Mouse (Mus musculus) hindbrain, postnatal 0 days (tissue): ENCODE results near the gene Bco1. TPM values are rescaled to one million over a fixed set of nuclear protein-coding genes. Genes with fewer than 3 reads are reported as not detected.

Experiments used
- ATAC-seq: fragments of 200-750 bp; cut with Nextera tagmentation; 2 replicates; pipeline ENCODE4 v1.8.0; 2017; ENCODE audit warnings: mild to moderate bottlenecking, moderate TSS enrichment, moderate library complexity
- DNase-seq: peaks from one replicate; pipeline ENCODE4 v3.0.0-alpha.2; 2015; ENCODE audit warnings: low spot score
- H3K27ac ChIP-seq: fragments of 300-500 bp; sonication (generic); 2 replicates; pipeline ENCODE4 v1.5.1; 2014; ENCODE audit warnings: mild to moderate bottlenecking
- H3K27me3 ChIP-seq: fragments of 300-500 bp; sonication (generic); 2 replicates; pipeline ENCODE4 v1.6.1; 2014; ENCODE audit warnings: low read length, mixed read lengths; ENCODE audit not compliant: insufficient read depth
- H3K36me3 ChIP-seq: fragments of 300-500 bp; sonication (generic); 2 replicates; pipeline ENCODE4 v1.6.1; 2014; ENCODE audit warnings: low read length, mixed read lengths; ENCODE audit not compliant: insufficient read depth
- H3K4me1 ChIP-seq: fragments of 300-500 bp; sonication (generic); 2 replicates; pipeline ENCODE4 v1.6.1; 2014; ENCODE audit warnings: antibody characterized with exemption, low read length, mixed read lengths; ENCODE audit not compliant: insufficient read depth
- H3K4me2 ChIP-seq: fragments of 300-500 bp; sonication (generic); 2 replicates; pipeline ENCODE4 v1.6.1; 2014; ENCODE audit warnings: low read depth, mild to moderate bottlenecking, low read length, moderate library complexity, mixed read lengths
- H3K4me3 ChIP-seq: fragments of 300-500 bp; sonication (generic); 2 replicates; pipeline ENCODE4 v1.5.1; 2014; ENCODE audit warnings: low read length
- H3K9ac ChIP-seq: fragments of 300-500 bp; sonication (generic); replicated peaks from 2 replicates; pipeline ENCODE4 v1.6.1; 2014; ENCODE audit warnings: mild to moderate bottlenecking, low read length, moderate library complexity, mixed read lengths
- H3K9me3 ChIP-seq: fragments of 300-500 bp; sonication (generic); 2 replicates; pipeline ENCODE4 v1.6.1; 2016; ENCODE audit warnings: low read length, mixed read lengths
- CTCF ChIP-seq: IDR thresholded peaks from 2 replicates; pipeline ENCODE4 v1.5.1; 2016; ENCODE audit warnings: antibody characterized with exemption, control low read depth, low read depth
- whole genome bisulfite sequencing: fragments of 180-500 bp; shearing (Covaris S2); extraction: QIAGEN DNeasy Blood & Tissue Kit; methylation state at CpG from one replicate; pipeline ENCODE4 v1.1.7; 2014; 5-methylcytosine and 5-hydroxymethylcytosine counted together
- polyA plus RNA-seq: library from polyadenylated mRNA; unstranded; fragments of >200 nt; fragmentation: Nextera tagmentation; extraction: Ambion mirVana; gene quantifications from 2 replicates; pipeline ENCODE4 v1.2.1, GENCODE M21; 2015
- total RNA-seq: library from RNA; depleted of rRNA; stranded (reverse); fragments of >200 nt; gene quantifications from 2 replicates; pipeline ENCODE4 v1.2.3, GENCODE M21; 2014

Gene Bco1
- total and polyA plus RNA-seq, 2 experiments from 2014 or later = 0.21 to 0.39 TPM

- ATAC-seq (no peak), DNase-seq (no peak)
- no peaks in the 10 kb centered on the region for H3K36me3 ChIP-seq
- no peak overlapping the region for H3K4me3 ChIP-seq
- H3K9ac ChIP-seq = no peak overlapping the region
- no peaks in the 10 kb centered on the region for H3K4me1 ChIP-seq
- H3K9me3 ChIP-seq = no peaks in the 10 kb centered on the region
- 76% methylated on average over 2 of the region's 2 CpGs for WGBS
- no peak for TF ChIP-seq CTCF
- H3K27ac ChIP-seq = no peak overlapping the region
- H3K4me2 ChIP-seq = no peak overlapping the region
- H3K27me3 ChIP-seq = no peaks in the 10 kb centered on the region
These were observed 41.1 kb downstream of the Bco1 start for GRCm38 (mm10) chr8:117136763-117137162.

GRCm38 (mm10) chr8:117137357-117137756 is 41.7 kb downstream of the Bco1 start:
- Histone ChIP-seq H3K9me3 (no peaks in the 10 kb centered on the region), H3K4me2 (no peak overlapping the region), H3K36me3 (no peaks in the 10 kb centered on the region), H3K27me3 (no peaks in the 10 kb centered on the region), H3K27ac (no peak overlapping the region), H3K9ac (no peak overlapping the region), H3K4me3 (no peak overlapping the region), H3K4me1 (no peaks in the 10 kb centered on the region)
- TF ChIP-seq CTCF = no peak
- no peak for DNase-seq
- 70% methylated on average over 11 of the region's 11 CpGs for WGBS
- ATAC-seq = no peak

GRCm38 (mm10) chr8:117148520-117148919 is 52.9 kb downstream of the Bco1 start:
- WGBS = 93% methylated on average over 6 of the region's 6 CpGs
- no peak for ATAC-seq

GRCm38 (mm10) chr8:117156149-117156548 is 60.5 kb downstream of the Bco1 start:
- DNase-seq (no peak), ATAC-seq (no peak)
- Histone ChIP-seq H3K4me2 (peak overlapping the region; percentile 93; the same call in 1 of the 2 replicates), H3K27ac (no peak overlapping the region), H3K4me1 (peaks cover 19% of the 10 kb centered on the region; the same call in 1 of the 2 replicates), H3K4me3 (no peak overlapping the region), H3K27me3 (no peaks in the 10 kb centered on the region), H3K36me3 (no peaks in the 10 kb centered on the region), H3K9me3 (no peaks in the 10 kb centered on the region), H3K9ac (no peak overlapping the region)
- no peak for TF ChIP-seq CTCF
- WGBS = 96% methylated on average over 4 of the region's 4 CpGs

More at GRCm38 (mm10) chr8:117148520-117148919, 52.9 kb downstream of the Bco1 start:
- H3K27me3 ChIP-seq = no peaks in the 10 kb centered on the region
- H3K27ac ChIP-seq = no peak overlapping the region
- no peak for DNase-seq
- no peak overlapping the region for H3K4me2 ChIP-seq
- peak; percentile 51 for TF ChIP-seq CTCF
- no peaks in the 10 kb centered on the region for H3K9me3 ChIP-seq
- H3K4me3 ChIP-seq = no peak overlapping the region
- no peak overlapping the region for H3K9ac ChIP-seq
- no peaks in the 10 kb centered on the region for H3K36me3 ChIP-seq
- H3K4me1 ChIP-seq = no peaks in the 10 kb centered on the region

- H3K27me3 ChIP-seq = no peaks in the 10 kb centered on the region
- TF ChIP-seq CTCF = no peak
- H3K4me2 ChIP-seq = peak overlapping the region; percentile 93
- peak overlapping the region; percentile 74 for H3K27ac ChIP-seq
- H3K36me3 ChIP-seq = no peaks in the 10 kb centered on the region
- peak overlapping the region; percentile 68 for H3K9ac ChIP-seq
- peak overlapping the region; percentile 88 for H3K4me3 ChIP-seq
- peak; percentile 18 for ATAC-seq
- H3K4me1 ChIP-seq = peaks cover 19% of the 10 kb centered on the region; the same call in 1 of the 2 replicates
- no peaks in the 10 kb centered on the region for H3K9me3 ChIP-seq
- WGBS = 10% methylated on average over 33 of the region's 33 CpGs
- DNase-seq = no peak
These were observed 61.5 kb downstream of the Bco1 start for GRCm38 (mm10) chr8:117156866-117157768.

GRCm38 (mm10) chr8:117157769-117158091 is 62.1 kb downstream of the Bco1 start:
- Histone ChIP-seq H3K27ac (peak overlapping the region; percentile 74), H3K9ac (peak overlapping the region; percentile 73), H3K4me1 (peaks cover 19% of the 10 kb centered on the region; the same call in 1 of the 2 replicates), H3K4me3 (peak overlapping the region; percentile 88), H3K36me3 (no peaks in the 10 kb centered on the region), H3K9me3 (no peaks in the 10 kb centered on the region), H3K4me2 (peak overlapping the region; percentile 93), H3K27me3 (no peaks in the 10 kb centered on the region)
- TF ChIP-seq CTCF = no peak
- DNase-seq (peak; percentile 99), ATAC-seq (peak; percentile 97)
- under 1% methylated on average over 44 of the region's 45 CpGs for WGBS

GRCm38 (mm10) chr8:117158135-117158761 is 62.6 kb downstream of the Bco1 start, which contains the start of gene Gan:
Gene Gan, plus strand, starts transcription at chr8:117158135.
- Histone ChIP-seq H3K27me3 (no peaks in the 10 kb centered on the region), H3K27ac (peak within 1 kb of the TSS; percentile 74), H3K36me3 (no peaks in the 10 kb centered on the region), H3K9me3 (no peaks in the 10 kb centered on the region), H3K4me3 (peak within 1 kb of the TSS; percentile 88), H3K4me2 (peak within 1 kb of the TSS; percentile 93), H3K4me1 (peaks cover 19% of the 10 kb centered on the region; the same call in 1 of the 2 replicates), H3K9ac (peak within 1 kb of the TSS; percentile 73)
- WGBS = under 1% methylated on average over 55 of the region's 65 CpGs
- 0 out of 2 replicates have a peak, but pooled peaks have one; percentile 3 for TF ChIP-seq CTCF
- ATAC-seq = peak; percentile 63
- peak; percentile 25 for DNase-seq
